15 mouse cellular contexts compared by ENCODE assay signal in genomic region chr13:55462965-55463364, GRCm38 (mm10). TPM values are rescaled to one million over a fixed set of nuclear protein-coding genes. Genes with fewer than 3 reads are reported as not detected.
A peak's percentile ranks its signal among the peaks of the same experiment; 100 is the strongest.
DNase-seq lines count a peak whose midpoint lies in the region; ATAC-seq and TF ChIP-seq lines count a peak whose summit lies in the region.
"Had no signal": no experiment of that assay in that cellular context is flagged by ENCODE, and none has a peak within 500 bp of the region (broad histone marks: within the 10 kb centered on the region; RNA-seq: fewer than 3 reads in every experiment).

No protein-coding gene starts in this region.

- 48% methylated on average over 2 of the region's 2 CpGs for WGBS in forebrain, embryonic 12.5 days
- WGBS in forebrain, embryonic 10.5 days = 46% methylated on average over 2 of the region's 2 CpGs
- WGBS in neural tube, embryonic 13.5 days = 56% methylated on average over 2 of the region's 2 CpGs

- H3K4me3 ChIP-seq in forebrain, embryonic 12.5 days (replicated peaks) = no peak overlapping the region; the same call in 1 of the 2 replicates
- H3K4me3 ChIP-seq in forebrain, embryonic 10.5 days = no peak overlapping the region
- H3K4me3 ChIP-seq in testis, adult 2 months (ENCODE audit: control insufficient read depth, low read depth, low read length) = peak overlapping the region; percentile 85
- 0 out of 2 replicates have a peak overlapping the region, but pooled peaks have one; percentile 80 for H3K4me3 ChIP-seq in neural tube, embryonic 13.5 days

- H3K4me2 ChIP-seq in forebrain, embryonic 12.5 days = peak overlapping the region; percentile 83; the same call in 1 of the 2 replicates
- H3K4me2 ChIP-seq in neural tube, embryonic 13.5 days = peak overlapping the region; percentile 77

- H3K4me1 ChIP-seq in forebrain, embryonic 12.5 days = peaks cover 48% of the 10 kb centered on the region
- H3K4me1 ChIP-seq in forebrain, embryonic 10.5 days = peaks cover 59% of the 10 kb centered on the region
- peaks cover 16% of the 10 kb centered on the region for H3K4me1 ChIP-seq in testis, adult 2 months (ENCODE audit: control insufficient read depth, insufficient read depth, low read length)
- peaks cover 45% of the 10 kb centered on the region for H3K4me1 ChIP-seq in neural tube, embryonic 13.5 days (replicated peaks)

- H3K9me3 ChIP-seq in forebrain, embryonic 12.5 days = no peaks in the 10 kb centered on the region
- no peaks in the 10 kb centered on the region for H3K9me3 ChIP-seq in forebrain, embryonic 10.5 days
- H3K9me3 ChIP-seq in neural tube, embryonic 13.5 days = no peaks in the 10 kb centered on the region

- TF ChIP-seq CTCF in testis, adult 2 months (IDR thresholded peaks at IDR 0.05; ENCODE audit: control insufficient read depth, insufficient read depth, insufficient replicate concordance, low read depth, low read length) = no peak

- no peak overlapping the region for H3K9ac ChIP-seq in forebrain, embryonic 12.5 days
- H3K9ac ChIP-seq in neural tube, embryonic 13.5 days = no peak overlapping the region

- H3K27ac ChIP-seq in forebrain, embryonic 12.5 days = 0 out of 2 replicates have a peak overlapping the region, but pooled peaks have one; percentile 99
- H3K27ac ChIP-seq in forebrain, embryonic 10.5 days = no peak overlapping the region
- peak overlapping the region; percentile 95; the same call in 1 of the 2 replicates for H3K27ac ChIP-seq in testis, adult 2 months (ENCODE audit: control insufficient read depth, insufficient read depth, low read depth, low read length)
- peak overlapping the region; percentile 98; the same call in 1 of the 2 replicates for H3K27ac ChIP-seq in neural tube, embryonic 13.5 days (replicated peaks)

- no peak for TF ChIP-seq POLR2A in testis, adult 2 months (IDR thresholded peaks at IDR 0.05; ENCODE audit: control insufficient read depth, low read depth, low read length)

- H3K36me3 ChIP-seq in forebrain, embryonic 12.5 days (replicated peaks) = peaks cover 46% of the 10 kb centered on the region
- peaks cover 49% of the 10 kb centered on the region for H3K36me3 ChIP-seq in forebrain, embryonic 10.5 days (replicated peaks)
- H3K36me3 ChIP-seq in testis, adult 2 months (ENCODE audit: control insufficient read depth, insufficient read depth, low read length) = no peaks in the 10 kb centered on the region; the same call in 1 of the 2 replicates
- H3K36me3 ChIP-seq in neural tube, embryonic 13.5 days = peaks cover 42% of the 10 kb centered on the region

- no peaks in the 10 kb centered on the region for H3K27me3 ChIP-seq in forebrain, embryonic 12.5 days
- H3K27me3 ChIP-seq in forebrain, embryonic 10.5 days (ENCODE audit: poor library complexity, severe bottlenecking) = no peaks in the 10 kb centered on the region
- H3K27me3 ChIP-seq in testis, adult 2 months (ENCODE audit: control insufficient read depth, insufficient read depth, low read length) = no peaks in the 10 kb centered on the region
- peaks cover 9% of the 10 kb centered on the region; the same call in 1 of the 2 replicates for H3K27me3 ChIP-seq in neural tube, embryonic 13.5 days

- no peak for ATAC-seq in forebrain, embryonic 12.5 days (ENCODE audit: low FRiP score)
- no peak for ATAC-seq in neural tube, embryonic 13.5 days (ENCODE audit: low read depth)
- ATAC-seq: intestine, postnatal 0 days had no signal

- DNase-seq in forebrain, embryonic 10.5 days (ENCODE audit: extremely low spot score, low spot score) = no peak
- no peak for DNase-seq in testis, postnatal 14 days (ENCODE audit: low spot score)
- peak; percentile 59 for DNase-seq in induced T-regulatory cell, adult 2 months (ENCODE audit: low read depth)
- no peak for DNase-seq in left cerebral cortex, adult 11 months (ENCODE audit: low spot score)
- DNase-seq in spleen, postnatal 14 days (ENCODE audit: low spot score in 2 of 2) = no peak
- DNase-seq: cerebellum, adult 18-20 months; heart, postnatal 10 days; lung, adult 2 months; right cerebral cortex, adult 18-20 months had no signal

RNA-seq across cellular contexts. Expression of gene Prr7, which starts 1.1 kb away (rescaled TPM):
- polyA plus RNA-seq in forebrain, embryonic 12.5 days (2016; fragmentation: Nextera tagmentation; extraction: Ambion mirVana) = 1.7 and 2.7 TPM in 2 replicates
- 0.75 and 0.88 TPM in 2 replicates for polyA plus RNA-seq in forebrain, embryonic 10.5 days (2016; fragmentation: Nextera tagmentation; extraction: Ambion mirVana)
- polyA plus RNA-seq in testis, adult 2 months (2012; rRNA removed) = 20.3 and 24.9 TPM in 2 replicates
- polyA plus RNA-seq in neural tube, embryonic 13.5 days (2015; fragmentation: Nextera tagmentation; extraction: Ambion mirVana) = 2.5 and 3.1 TPM in 2 replicates

RNA-seq across cellular contexts. Expression of gene Grk6, which starts 18.1 kb away (rescaled TPM):
- polyA plus RNA-seq in forebrain, embryonic 12.5 days (2016; fragmentation: Nextera tagmentation; extraction: Ambion mirVana) = 54.2 and 58.1 TPM in 2 replicates
- 44.8 and 51.1 TPM in 2 replicates for polyA plus RNA-seq in forebrain, embryonic 10.5 days (2016; fragmentation: Nextera tagmentation; extraction: Ambion mirVana)
- polyA plus RNA-seq in testis, adult 2 months (2012; rRNA removed) = 7.8 and 8.4 TPM in 2 replicates
- 35.7 and 38.5 TPM in 2 replicates for polyA plus RNA-seq in neural tube, embryonic 13.5 days (2015; fragmentation: Nextera tagmentation; extraction: Ambion mirVana)

RNA-seq across cellular contexts. Expression of gene Dbn1, which starts 24.9 kb away (rescaled TPM):
- polyA plus RNA-seq in forebrain, embryonic 12.5 days (2016; fragmentation: Nextera tagmentation; extraction: Ambion mirVana) = 591 and 654 TPM in 2 replicates
- polyA plus RNA-seq in forebrain, embryonic 10.5 days (2016; fragmentation: Nextera tagmentation; extraction: Ambion mirVana) = 346 and 355 TPM in 2 replicates
- polyA plus RNA-seq in testis, adult 2 months (2012; rRNA removed) = 89.3 and 101 TPM in 2 replicates
- polyA plus RNA-seq in neural tube, embryonic 13.5 days (2015; fragmentation: Nextera tagmentation; extraction: Ambion mirVana) = 574 and 615 TPM in 2 replicates

RNA-seq across cellular contexts. Expression of gene F12, which starts 36.4 kb away (rescaled TPM):
- not detected in 2 replicates for polyA plus RNA-seq in forebrain, embryonic 12.5 days (2016; fragmentation: Nextera tagmentation; extraction: Ambion mirVana)
- not detected in 2 replicates for polyA plus RNA-seq in forebrain, embryonic 10.5 days (2016; fragmentation: Nextera tagmentation; extraction: Ambion mirVana)
- polyA plus RNA-seq in testis, adult 2 months (2012; rRNA removed) = 3.0 and 3.4 TPM in 2 replicates
- polyA plus RNA-seq in neural tube, embryonic 13.5 days (2015; fragmentation: Nextera tagmentation; extraction: Ambion mirVana) = 0.25 TPM in 1 of 2 replicates, not detected in the other

RNA-seq across cellular contexts. Expression of gene Pfn3, which starts 47.9 kb away (rescaled TPM):
- not detected in 2 replicates for polyA plus RNA-seq in forebrain, embryonic 12.5 days (2016; fragmentation: Nextera tagmentation; extraction: Ambion mirVana)
- polyA plus RNA-seq in forebrain, embryonic 10.5 days (2016; fragmentation: Nextera tagmentation; extraction: Ambion mirVana) = not detected in 2 replicates
- 279 and 352 TPM in 2 replicates for polyA plus RNA-seq in testis, adult 2 months (2012; rRNA removed)
- polyA plus RNA-seq in neural tube, embryonic 13.5 days (2015; fragmentation: Nextera tagmentation; extraction: Ambion mirVana) = 0.83 TPM in 1 of 2 replicates, not detected in the other
- polyA plus RNA-seq: intestine, postnatal 0 days; large intestine, adult 2 months; lung, adult 2 months; thymus, adult 2 months had no signal

Comparison
In these comparisons a context has a peak if more than half of its experiments do, and no peak if none do; other contexts are left out.
1. H3K4me3 ChIP-seq: peak in testis, adult 2 months (single experiment) and neural tube, embryonic 13.5 days (single experiment); none in forebrain, embryonic 12.5 days (single experiment) and forebrain, embryonic 10.5 days (single experiment).